Mouse (Mus musculus): Measurements from ENCODE around the gene Fezf1. TPM values are rescaled to one million over a fixed set of nuclear protein-coding genes. Genes with fewer than 3 reads are reported as not detected.

Fezf1 gene
- polyA plus RNA-seq, 1 experiment from 2014 or later = not detected

DNA sequence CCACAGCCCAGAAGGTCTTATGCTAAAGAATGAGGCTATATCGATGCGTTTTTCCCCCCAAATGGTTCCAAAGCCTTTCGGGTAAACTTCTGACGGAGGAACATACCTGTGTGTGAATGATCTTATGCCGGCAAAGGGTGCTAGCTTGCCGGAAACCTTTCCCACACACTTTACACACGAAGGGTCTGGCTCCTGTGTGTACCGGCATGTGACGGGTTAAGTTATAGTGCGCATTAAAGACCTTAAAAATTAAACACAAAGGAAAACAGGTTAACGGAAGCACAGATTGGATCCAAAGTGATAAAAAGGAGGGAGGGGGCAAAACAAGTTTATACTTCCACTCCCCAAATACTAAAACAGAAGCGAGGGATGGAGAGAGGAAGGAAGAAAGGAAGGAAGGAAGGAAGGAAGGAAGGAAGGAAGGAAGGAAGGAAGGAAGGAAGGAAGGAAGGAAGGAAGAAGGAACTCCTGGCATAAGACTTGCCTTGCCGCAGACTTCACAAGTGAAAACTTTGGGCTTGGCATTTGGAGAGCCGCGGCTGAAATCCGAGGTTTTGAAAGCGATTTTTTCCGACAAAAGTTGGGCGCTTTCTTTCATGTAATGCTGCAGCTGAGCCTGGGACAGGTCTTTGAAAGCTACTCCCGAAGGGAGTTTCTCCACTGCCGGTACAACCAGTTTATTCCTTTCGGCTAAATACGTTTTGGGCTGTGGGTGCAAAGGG, 1.2 kb downstream of the Fezf1 start:
- ChIA-PET CTCF (no interaction called here), POLR2A (no interaction called here)
- DNase-seq (ENCODE audit: low read depth, low spot score) = no peak
- H3K27me3 ChIP-seq = peaks cover 68% of the 10 kb centered on the region
- in situ Hi-C loops (cut with MboI; ENCODE audit: low pct_unique_long_range_greater_than_20kb) = no loop called here
- no peak for ATAC-seq
- no peak for TF ChIP-seq CTCF (IDR thresholded peaks at IDR 0.05)

DNA sequence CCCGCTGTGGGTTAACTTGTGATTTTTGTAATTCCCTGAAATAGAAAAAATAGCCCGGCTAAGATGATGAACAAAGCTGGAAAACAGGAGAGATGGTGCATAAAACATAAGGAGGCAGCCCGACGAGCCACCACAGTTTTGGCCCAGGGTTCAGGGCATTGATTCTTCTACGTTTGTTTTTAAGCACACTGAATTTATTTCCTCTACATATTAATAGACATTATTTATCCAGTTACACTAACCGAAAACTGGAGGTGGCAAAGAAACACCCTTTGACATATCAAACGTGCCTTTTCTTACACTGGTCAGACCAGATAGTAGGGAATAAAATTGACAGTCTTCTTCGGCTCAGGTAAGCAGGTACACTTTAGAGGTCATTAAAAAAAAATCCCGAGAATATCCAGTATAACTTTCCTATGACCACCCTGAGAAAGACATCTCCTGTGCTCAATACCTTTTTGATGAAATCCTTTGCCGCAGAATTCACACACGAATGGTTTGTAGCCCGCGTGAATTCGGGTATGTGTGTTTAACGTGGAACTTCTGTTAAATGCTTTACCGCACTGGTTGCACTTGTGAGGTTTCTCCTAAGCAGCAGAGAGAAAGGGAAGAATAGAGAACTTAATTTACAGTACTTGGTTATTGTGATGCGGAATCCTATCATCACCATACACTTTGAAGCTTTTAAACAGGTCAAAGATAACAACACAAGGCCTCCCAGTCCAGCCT, 1.9 kb downstream of the Fezf1 start:
- CTCF ChIA-PET = no interaction called here
- no peak for TF ChIP-seq CTCF (IDR thresholded peaks at IDR 0.05)
- H3K27me3 ChIP-seq = peaks cover 61% of the 10 kb centered on the region
- ATAC-seq = no peak
- DNase-seq (ENCODE audit: low read depth, low spot score) = no peak
- POLR2A ChIA-PET = no interaction called here
- in situ Hi-C loops (cut with MboI; ENCODE audit: low pct_unique_long_range_greater_than_20kb) = no loop called here

DNA sequence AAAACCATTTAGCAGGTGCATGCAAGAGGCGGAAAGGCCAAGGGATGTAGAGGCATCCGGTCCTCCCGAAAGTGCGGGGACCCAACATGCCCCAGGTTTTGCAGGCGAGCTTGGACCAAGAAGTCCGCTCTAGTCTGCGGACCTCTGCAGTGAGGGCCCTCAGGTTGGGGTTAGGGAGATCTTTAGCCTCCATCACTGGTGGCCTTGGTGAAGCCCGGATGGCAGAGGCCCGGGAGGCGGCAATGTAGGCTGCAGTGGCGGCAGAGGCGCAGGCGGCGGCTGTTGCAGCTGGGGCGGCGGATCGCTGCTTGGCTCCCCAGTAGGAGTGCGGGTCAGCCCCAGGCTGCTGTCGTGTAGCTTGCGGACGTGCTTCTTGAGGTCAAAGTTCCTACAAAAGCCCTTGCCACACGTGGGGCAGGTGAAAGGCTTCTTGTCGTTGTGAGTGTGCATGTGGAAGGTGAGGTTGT, 2.6 kb downstream of the Fezf1 start:
- ChIA-PET CTCF (no interaction called here), POLR2A (no interaction called here)
- in situ Hi-C loops (cut with MboI; ENCODE audit: low pct_unique_long_range_greater_than_20kb) = no loop called here
- H3K27me3 ChIP-seq = peaks cover 57% of the 10 kb centered on the region
- ATAC-seq = no peak
- DNase-seq (ENCODE audit: low read depth, low spot score) = no peak
- TF ChIP-seq CTCF (IDR thresholded peaks at IDR 0.05) = no peak

DNA sequence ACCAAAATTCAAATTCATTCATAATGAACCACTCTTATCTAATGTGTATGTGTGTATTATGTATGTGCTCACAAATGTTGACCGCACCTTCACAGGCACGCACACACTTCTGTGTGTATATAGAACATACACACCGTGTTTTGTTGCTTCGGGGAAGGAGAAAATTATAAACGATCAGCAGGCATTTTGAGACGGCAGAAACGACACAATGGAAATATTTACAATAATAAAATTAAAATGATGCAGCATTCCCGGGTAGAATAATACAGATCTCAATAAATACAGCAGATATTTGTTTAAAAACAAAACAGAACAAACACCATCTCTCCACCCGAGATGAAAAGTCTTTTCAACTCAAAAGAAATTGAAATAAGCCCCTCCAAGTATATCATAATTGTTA, 3.0 kb downstream of the Fezf1 start:
- ATAC-seq = no peak
- POLR2A ChIA-PET = no interaction called here
- peaks cover 58% of the 10 kb centered on the region for H3K27me3 ChIP-seq
- CTCF ChIA-PET = no interaction called here
- TF ChIP-seq CTCF (IDR thresholded peaks at IDR 0.05) = no peak
- DNase-seq (ENCODE audit: low read depth, low spot score) = no peak
- in situ Hi-C loops (cut with MboI; ENCODE audit: low pct_unique_long_range_greater_than_20kb) = no loop called here

DNA sequence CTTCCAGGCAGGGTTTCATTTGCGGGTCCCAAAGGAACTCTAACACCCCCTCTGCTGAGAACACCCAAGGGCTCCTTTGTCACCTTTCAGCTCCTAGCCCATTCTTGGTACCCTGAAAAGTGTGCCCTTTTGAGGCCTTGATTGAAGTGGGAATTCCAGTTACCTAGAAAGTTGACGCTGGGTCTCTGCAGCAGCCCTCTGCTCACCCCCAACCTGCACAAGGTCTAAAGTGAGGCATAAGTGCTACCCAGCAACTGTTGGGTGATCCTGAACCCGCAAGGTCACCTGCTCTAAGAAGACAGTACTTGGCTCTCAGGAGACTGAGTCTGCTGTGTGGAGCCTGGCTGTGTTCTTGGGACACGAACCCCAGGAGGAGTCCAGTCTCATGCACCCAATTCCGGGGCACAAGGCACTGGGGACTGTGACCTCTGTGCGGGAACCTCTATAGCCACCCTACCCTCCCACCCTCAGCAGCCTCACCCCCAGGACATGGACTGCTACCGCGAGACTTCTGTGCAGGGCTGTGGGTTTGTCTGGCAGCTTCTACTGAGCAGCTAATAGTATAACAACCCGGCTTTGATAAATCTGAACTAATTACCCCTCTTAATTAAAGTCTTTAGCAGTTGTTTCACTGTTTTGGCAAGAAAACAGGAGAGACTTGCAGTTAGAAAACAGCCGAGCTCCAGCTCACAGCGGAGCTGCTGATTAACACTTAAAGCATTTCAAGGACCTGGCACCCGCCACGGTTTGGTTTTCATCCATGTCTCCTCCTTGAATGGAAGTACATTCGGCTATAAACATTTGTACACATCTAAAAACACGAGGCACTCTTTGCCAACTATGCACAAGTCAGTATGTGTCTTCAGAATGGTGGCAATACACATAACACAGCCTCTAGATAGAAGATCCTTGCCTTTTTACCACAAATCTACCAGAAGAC, 4.1 kb downstream of the Fezf1 start:
- ATAC-seq = no peak

DNA sequence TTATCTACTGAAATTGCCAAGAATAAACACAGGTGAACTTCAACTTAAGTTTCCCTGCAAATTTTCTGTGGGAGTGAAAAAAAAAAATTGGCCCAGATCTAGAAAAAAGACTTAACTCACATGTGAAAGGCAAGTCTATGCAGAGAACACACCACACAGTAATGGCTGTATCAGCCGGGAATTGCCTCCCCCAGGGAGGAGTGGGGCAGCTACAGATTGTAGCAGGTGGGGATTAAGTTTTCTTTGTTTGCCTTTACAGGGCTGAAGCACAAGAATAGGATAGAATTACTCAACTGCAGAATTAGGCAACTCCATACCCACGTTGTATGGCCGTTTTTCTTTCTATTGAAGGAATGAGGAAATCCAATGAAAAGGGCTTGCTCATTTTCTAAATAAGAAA, 36.7 kb downstream of the Fezf1 start:
- no peak for TF ChIP-seq CTCF (IDR thresholded peaks at IDR 0.05)
- ChIA-PET CTCF (no interaction called here), POLR2A (no interaction called here)
- in situ Hi-C loops (cut with MboI; ENCODE audit: low pct_unique_long_range_greater_than_20kb) = no loop called here
- ATAC-seq = no peak
- DNase-seq (ENCODE audit: low read depth, low spot score) = no peak
- H3K27me3 ChIP-seq = no peaks in the 10 kb centered on the region

More for the DNA sequence above, 4.1 kb downstream of the Fezf1 start:
- ChIA-PET CTCF (no interaction called here), POLR2A (no interaction called here)
- no peak for TF ChIP-seq CTCF (IDR thresholded peaks at IDR 0.05)
- in situ Hi-C loops (cut with MboI; ENCODE audit: low pct_unique_long_range_greater_than_20kb) = no loop called here
- no peak for DNase-seq (ENCODE audit: low read depth, low spot score)
- peaks cover 55% of the 10 kb centered on the region for H3K27me3 ChIP-seq

DNA sequence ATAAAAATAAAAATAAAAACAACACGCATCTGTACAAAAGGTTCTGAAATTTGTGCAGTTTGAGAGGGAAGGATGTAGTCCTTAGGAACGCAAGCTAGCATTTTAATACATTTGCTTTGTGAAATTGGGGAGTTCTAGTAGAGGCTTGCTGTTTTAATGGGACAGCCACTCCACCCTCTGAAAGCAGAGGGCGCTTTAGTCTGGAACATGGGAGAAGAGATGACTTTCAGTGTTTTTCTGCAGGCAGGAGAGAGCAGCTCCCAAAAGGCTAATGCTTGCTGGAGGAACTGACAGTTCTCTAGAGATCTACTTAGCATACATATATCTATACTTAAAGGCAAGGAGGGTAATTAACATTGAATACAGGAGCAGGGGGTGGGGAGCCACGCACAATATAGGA, 40.4 kb downstream of the Fezf1 start:
- no peak for ATAC-seq
- in situ Hi-C loops (cut with MboI; ENCODE audit: low pct_unique_long_range_greater_than_20kb) = no loop called here
- no peak for DNase-seq (ENCODE audit: low read depth, low spot score)
- ChIA-PET POLR2A (no interaction called here), CTCF (no interaction called here)
- no peak for TF ChIP-seq CTCF (IDR thresholded peaks at IDR 0.05)
- H3K27me3 ChIP-seq = peaks cover 6% of the 10 kb centered on the region

DNA sequence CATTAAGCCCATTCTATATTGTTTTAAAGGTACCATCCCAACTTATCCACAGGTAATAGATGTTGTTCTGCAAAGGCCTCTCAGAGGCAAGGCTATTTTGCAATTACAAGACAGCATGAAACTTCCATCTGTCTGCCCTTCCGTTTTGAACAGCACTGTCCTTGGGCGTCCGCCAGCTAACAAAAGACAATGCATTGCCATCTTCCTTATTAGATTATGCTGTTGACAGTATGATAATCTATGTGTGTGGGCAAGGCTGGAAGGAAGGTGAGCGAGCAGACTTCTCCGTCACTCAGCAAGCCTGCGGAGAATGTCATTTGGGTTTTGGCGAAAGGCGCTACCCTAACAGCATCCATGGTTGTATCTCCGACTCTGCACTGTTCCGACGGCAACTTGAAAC, 45.5 kb downstream of the Fezf1 start:
- H3K27me3 ChIP-seq = peaks cover 13% of the 10 kb centered on the region
- ATAC-seq (no peak), DNase-seq (ENCODE audit: low read depth, low spot score) (no peak)
- TF ChIP-seq CTCF (IDR thresholded peaks at IDR 0.05) = no peak
- CTCF ChIA-PET = no interaction called here
- in situ Hi-C loops (cut with MboI; ENCODE audit: low pct_unique_long_range_greater_than_20kb) = no loop called here
- POLR2A ChIA-PET = no interaction called here

Other genes with a start within 250 kb of the Fezf1 start
- not detected for gene Aass, start 115.4 kb downstream of the Fezf1 start, polyA plus RNA-seq (2021)

Data from Patski (cell line).